Mouse (Mus musculus) kidney, postnatal 0 days (tissue): Measurements from ENCODE around the gene Mrgprb1. TPM values are rescaled to one million over a fixed set of nuclear protein-coding genes. Genes with fewer than 3 reads are reported as not detected.
"Not testable (repeated sequence)": the region's sequence is repeated elsewhere in the genome, so short reads cannot be mapped to it uniquely, and the experiment has no call there.

Experiments
- ATAC-seq: fragments of 200-750 bp; cut with Nextera tagmentation; replicated peaks from 2 replicates; pipeline ENCODE4 v1.8.0; 2017; ENCODE audit warnings: low read depth, moderate number of reproducible peaks, moderate TSS enrichment, moderate library complexity; ENCODE audit not compliant: low FRiP score
- DNase-seq: peaks from one replicate; pipeline ENCODE4 v3.0.0-alpha.2; 2016; ENCODE audit warnings: low spot score
- H3K27ac ChIP-seq: fragments of 300-500 bp; sonication (generic); 2 replicates; pipeline ENCODE4 v1.5.1; 2014; ENCODE audit warnings: mild to moderate bottlenecking
- H3K27me3 ChIP-seq: fragments of 300-500 bp; sonication (generic); 2 replicates; pipeline ENCODE4 v1.6.1; 2014; ENCODE audit warnings: low read length, mixed read lengths; ENCODE audit not compliant: insufficient read depth
- H3K36me3 ChIP-seq: fragments of 300-500 bp; sonication (generic); 2 replicates; pipeline ENCODE4 v1.6.1; 2014; ENCODE audit warnings: low read length, mixed read lengths; ENCODE audit not compliant: insufficient read depth
- H3K4me1 ChIP-seq: fragments of 300-500 bp; sonication (generic); replicated peaks from 2 replicates; pipeline ENCODE4 v1.6.1; 2014; ENCODE audit warnings: antibody characterized with exemption, low read length, mixed read lengths; ENCODE audit not compliant: insufficient read depth
- H3K4me2 ChIP-seq: fragments of 300-500 bp; sonication (generic); 2 replicates; pipeline ENCODE4 v1.6.1; 2014; ENCODE audit warnings: mild to moderate bottlenecking, low read length, moderate library complexity, mixed read lengths
- H3K4me3 ChIP-seq: fragments of 300-500 bp; sonication (generic); replicated peaks from 2 replicates; pipeline ENCODE4 v1.5.1; 2014; ENCODE audit warnings: low read depth, low read length
- H3K9ac ChIP-seq: fragments of 300-500 bp; sonication (generic); 2 replicates; pipeline ENCODE4 v1.6.1; 2014; ENCODE audit warnings: low read depth, low read length
- H3K9me3 ChIP-seq: fragments of 300-500 bp; sonication (generic); replicated peaks from 2 replicates; pipeline ENCODE4 v1.6.1; 2016; ENCODE audit warnings: low read length, inconsistent platforms, mixed read lengths
- CTCF ChIP-seq: IDR thresholded peaks from 2 replicates; pipeline ENCODE4 v1.5.1; 2016; ENCODE audit warnings: antibody characterized with exemption, low read depth, mild to moderate bottlenecking, moderate library complexity
- WGBS: fragments of 180-500 bp; shearing (Covaris S2); extraction: QIAGEN DNeasy Blood & Tissue Kit; methylation state at CpG from one replicate; pipeline ENCODE4 v1.1.7; 2014; 5-methylcytosine and 5-hydroxymethylcytosine counted together
- polyA plus RNA-seq: library from polyadenylated mRNA; unstranded; fragments of >200 nt; fragmentation: Nextera tagmentation; extraction: Ambion mirVana; gene quantifications from 2 replicates; pipeline ENCODE4 v1.2.1, GENCODE M21; 2015

Mrgprb1 gene
- 0.03 TPM in 1 of 2 replicates, not detected in the other for polyA plus RNA-seq

GRCm38 (mm10) chr7:48456242-48456641 lies at the start of gene Mrgprb1:
Gene Mrgprb1, minus strand, starts transcription at chr7:48456342.
- WGBS: 80% methylated on average over 3 of the region's 3 CpGs
- Histone ChIP-seq H3K36me3 (no peaks in the 10 kb centered on the region), H3K9me3 (0 out of 2 replicates have a peak, but pooled peaks cover 3% of the 10 kb centered on the region), H3K9ac (no peak within 1 kb of the TSS), H3K27me3 (no peaks in the 10 kb centered on the region), H3K4me3 (no peak within 1 kb of the TSS), H3K27ac (no peak within 1 kb of the TSS), H3K4me2 (no peak within 1 kb of the TSS), H3K4me1 (no peaks in the 10 kb centered on the region)
- no peak for ATAC-seq
- DNase-seq: no peak
- no peak for TF ChIP-seq CTCF

GRCm38 (mm10) chr7:48499221-48499620 lies 43.1 kb upstream of the Mrgprb1 start, which contains the start of gene Mrgprx2:
Gene Mrgprx2, minus strand, starts transcription at chr7:48499321.
- Histone ChIP-seq H3K9ac (no peak within 1 kb of the TSS), H3K9me3 (no peaks in the 10 kb centered on the region), H3K4me3 (no peak within 1 kb of the TSS), H3K36me3 (no peaks in the 10 kb centered on the region), H3K4me2 (no peak within 1 kb of the TSS), H3K27ac (no peak within 1 kb of the TSS), H3K4me1 (no peaks in the 10 kb centered on the region), H3K27me3 (no peaks in the 10 kb centered on the region)
- DNase-seq (no peak), ATAC-seq (no peak)
- no peak for TF ChIP-seq CTCF

GRCm38 (mm10) chr7:48436581-48436980 lies 19.6 kb downstream of the Mrgprb1 start:
- H3K9me3 ChIP-seq: no peaks in the 10 kb centered on the region
- H3K36me3 ChIP-seq: no peaks in the 10 kb centered on the region
- DNase-seq (no peak), ATAC-seq (no peak)
- WGBS: 64% methylated on average over 3 of the region's 3 CpGs
- no peaks in the 10 kb centered on the region for H3K4me1 ChIP-seq
- H3K9ac ChIP-seq: no peak overlapping the region
- H3K4me3 ChIP-seq: no peak overlapping the region
- no peak overlapping the region for H3K4me2 ChIP-seq
- H3K27me3 ChIP-seq: no peaks in the 10 kb centered on the region
- no peak overlapping the region for H3K27ac ChIP-seq
- TF ChIP-seq CTCF: no peak

- H3K4me3 ChIP-seq, ATAC-seq, H3K9ac ChIP-seq, H3K36me3 ChIP-seq, H3K27ac ChIP-seq, DNase-seq, H3K9me3 ChIP-seq, H3K4me2 ChIP-seq, H3K27me3 ChIP-seq, H3K4me1 ChIP-seq: not testable (repeated sequence)
- WGBS: 81% methylated on average over 3 of the region's 3 CpGs
These were observed 20.2 kb downstream of the Mrgprb1 start for GRCm38 (mm10) chr7:48435936-48436335.

Other genes starting within 250 kb of the Mrgprb1 start
- gene Mrgprb8, start 67.8 kb downstream of the Mrgprb1 start, polyA plus RNA-seq: not detected in 2 replicates
- gene Mrgprx2, start 43.0 kb upstream of the Mrgprb1 start, polyA plus RNA-seq: not detected in 2 replicates
- gene Mrgprb2, start 101.7 kb upstream of the Mrgprb1 start, polyA plus RNA-seq: not detected in 2 replicates
- not detected in 2 replicates for gene Mrgprb3, start 187.5 kb upstream of the Mrgprb1 start, polyA plus RNA-seq